Mouse (Mus musculus) c-Kit-negative CD71-positive TER-119-positive erythroid progenitor cells, embryonic 14.5 days (primary cell): ENCODE data around the gene Scyl3.

Source experiments
- DNase-seq: peaks from one replicate; pipeline ENCODE4 v3.0.0-alpha.2; 2013; ENCODE audit warnings: low read depth, low spot score

Gene Scyl3

GRCm38 (mm10) chr1:163928846-163929245 lies at the start of gene Scyl3:
Gene Scyl3 (plus strand): TSS chr1:163929100.
- no peak for DNase-seq

GRCm38 (mm10) chr1:163889629-163890028 lies 39.3 kb upstream of the Scyl3 start:
- no peak for DNase-seq

- no peak for DNase-seq
Observed at GRCm38 (mm10) chr1:163893294-163893693, 35.6 kb upstream of the Scyl3 start.

GRCm38 (mm10) chr1:163893774-163894527 lies 34.9 kb upstream of the Scyl3 start:
- DNase-seq = no peak

- no peak for DNase-seq
Observed at GRCm38 (mm10) chr1:163898291-163898764, 30.6 kb upstream of the Scyl3 start.

GRCm38 (mm10) chr1:163899575-163899974 lies 29.3 kb upstream of the Scyl3 start:
- no peak for DNase-seq

GRCm38 (mm10) chr1:163900168-163900567 lies 28.7 kb upstream of the Scyl3 start:
- DNase-seq = no peak

- no peak for DNase-seq
Observed at GRCm38 (mm10) chr1:163903411-163903810, 25.5 kb upstream of the Scyl3 start.

- no peak for DNase-seq
Observed at GRCm38 (mm10) chr1:163907007-163907811, 21.7 kb upstream of the Scyl3 start.

- DNase-seq = no peak
Observed at GRCm38 (mm10) chr1:163908389-163908788, 20.5 kb upstream of the Scyl3 start.

GRCm38 (mm10) chr1:163910343-163910742 lies 18.6 kb upstream of the Scyl3 start:
- DNase-seq = no peak

- DNase-seq = no peak
Observed at GRCm38 (mm10) chr1:163910785-163911184, 18.1 kb upstream of the Scyl3 start.

- DNase-seq = no peak
Observed at GRCm38 (mm10) chr1:163911981-163912380, 16.9 kb upstream of the Scyl3 start.

GRCm38 (mm10) chr1:163917349-163918160 lies 11.3 kb upstream of the Scyl3 start:
- no peak for DNase-seq

GRCm38 (mm10) chr1:163924093-163924492 lies 4.8 kb upstream of the Scyl3 start:
- no peak for DNase-seq

- DNase-seq = peak; percentile 75
Observed at GRCm38 (mm10) chr1:163929636-163930457, 947 bp downstream of the Scyl3 start.

GRCm38 (mm10) chr1:163930458-163930794 lies 1.5 kb downstream of the Scyl3 start:
- peak; percentile 25 for DNase-seq

GRCm38 (mm10) chr1:163931801-163932200 lies 2.9 kb downstream of the Scyl3 start:
- no peak for DNase-seq

- no peak for DNase-seq
Observed at GRCm38 (mm10) chr1:163934591-163934990, 5.7 kb downstream of the Scyl3 start.

- DNase-seq = no peak
Observed at GRCm38 (mm10) chr1:163942056-163942455, 13.2 kb downstream of the Scyl3 start.

GRCm38 (mm10) chr1:163953396-163953795 lies 24.5 kb downstream of the Scyl3 start:
- DNase-seq = no peak
